In the genomic region with DNA sequence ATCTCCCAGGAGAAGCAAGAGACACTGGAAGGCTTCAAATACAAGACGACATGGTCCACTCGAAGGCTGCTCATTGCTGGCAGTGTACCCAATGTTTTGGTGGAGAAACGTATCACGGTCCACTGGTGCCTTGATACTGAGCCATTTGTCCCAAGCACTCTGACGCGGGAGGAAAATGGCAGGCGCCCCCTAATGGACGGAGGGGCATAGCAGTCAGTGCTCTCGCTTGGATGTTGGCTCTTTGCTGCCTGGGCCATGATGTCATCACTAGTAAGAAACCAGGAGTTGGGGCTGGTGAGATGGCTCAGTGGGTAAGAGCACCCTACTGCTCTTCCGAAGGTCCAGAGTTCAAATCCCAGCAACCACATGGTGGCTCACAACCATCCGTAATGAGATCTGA, we compare ENCODE assay signal across 10 mouse cellular contexts.
DNase-seq lines count a peak whose midpoint lies in the region; TF ChIP-seq lines count a peak whose summit lies in the region.
"Had no signal": no experiment of that assay in that cellular context is flagged by ENCODE, and none has a peak within 500 bp of the region (broad histone marks: within the 10 kb centered on the region; RNA-seq: fewer than 3 reads in every experiment).

No protein-coding gene starts in this region.

- DNase-seq in liver, adult 2 months (ENCODE audit: extremely low read depth, low read depth, low spot score), result peak; percentile 0
- no peak for DNase-seq in liver
- DNase-seq in A20 (ENCODE audit: low read depth, low spot score), result peak; percentile 53
- DNase-seq in ES-CJ7 (ENCODE audit: low read depth, low spot score), result peak; percentile 79
- peak; percentile 9 for DNase-seq in c-Kit-positive CD71-negative TER-119-negative erythroid progenitor cells, embryonic 14.5 days (ENCODE audit: low read depth)
- no peak for DNase-seq in left cerebral cortex, adult 2 months (ENCODE audit: extremely low spot score in 1 of 2, low spot score in 2 of 2)
- DNase-seq in right cerebral cortex, postnatal 14 days, result no peak
- DNase-seq: heart, postnatal 10 days; lung, adult 2 months had no signal

- TF ChIP-seq CTCF in liver, adult 2 months (IDR thresholded peaks at IDR 0.05; ENCODE audit: low read depth, low read length), result peak; percentile 44
- no peak; the same call in none of the 2 replicates for TF ChIP-seq CTCF in left cerebral cortex, adult 2 months (IDR thresholded peaks at IDR 0.05)

- H3K79me2 ChIP-seq in liver, adult 2 months (ENCODE audit: control insufficient read depth, insufficient read depth, low read length), result no peaks in the 10 kb centered on the region

- WGBS in liver, adult 2 months, result 78% methylated on average over 11 of the region's 11 CpGs

- no peaks in the 10 kb centered on the region for H3K36me3 ChIP-seq in liver, adult 2 months (ENCODE audit: control insufficient read depth, insufficient read depth, low read length)
- H3K36me3 ChIP-seq: embryonic facial prominence, embryonic 15.5 days had no signal

- H3K4me3 ChIP-seq in liver, adult 2 months (ENCODE audit: insufficient read depth, low read depth, low read length), result no peak overlapping the region
- no peak overlapping the region for H3K4me3 ChIP-seq in left cerebral cortex, adult 2 months
- H3K4me3 ChIP-seq: embryonic facial prominence, embryonic 15.5 days had no signal

- no peaks in the 10 kb centered on the region for H3K4me1 ChIP-seq in liver, adult 2 months (ENCODE audit: control insufficient read depth, insufficient read depth, low read length)
- H3K4me1 ChIP-seq: embryonic facial prominence, embryonic 15.5 days had no signal

- H3K9ac ChIP-seq in liver, adult 2 months (ENCODE audit: low read depth, low read length), result no peak overlapping the region
- H3K9ac ChIP-seq: embryonic facial prominence, embryonic 15.5 days had no signal

- no peak overlapping the region for H3K27ac ChIP-seq in liver, adult 2 months (replicated peaks; ENCODE audit: insufficient read depth, low read depth, low read length)
- H3K27ac ChIP-seq in left cerebral cortex, adult 2 months, result no peak overlapping the region
- H3K27ac ChIP-seq: embryonic facial prominence, embryonic 15.5 days had no signal

- intact Hi-C loops in left cerebral cortex, adult 2 months (cut with DNase I), result no loop called here

- no peak for TF ChIP-seq POLR2A in liver, adult 2 months (IDR thresholded peaks at IDR 0.05; ENCODE audit: extremely low read depth, insufficient read depth, low read length)

- H3K27me3 ChIP-seq in liver, adult 2 months (ENCODE audit: control insufficient read depth, insufficient read depth, low read length), result no peaks in the 10 kb centered on the region
- H3K27me3 ChIP-seq: embryonic facial prominence, embryonic 15.5 days had no signal

Comparison
In these comparisons a context has a peak if more than half of its experiments do, and no peak if none do; other contexts are left out.
1. DNase-seq: peak in liver, adult 2 months (single experiment), A20 (single experiment), ES-CJ7 (single experiment) and c-Kit-positive CD71-negative TER-119-negative erythroid progenitor cells, embryonic 14.5 days (single experiment); none in liver (single experiment), left cerebral cortex, adult 2 months (0 of 2) and right cerebral cortex, postnatal 14 days (single experiment).